Mouse (Mus musculus) NIH3T3 (cell line): Measurements from ENCODE around the gene Adgrd1.

Experiments
- DNase-seq: peaks from one replicate; pipeline ENCODE4 v3.0.0-alpha.2; 2012; ENCODE audit warnings: low read depth

The Adgrd1 gene

DNA sequence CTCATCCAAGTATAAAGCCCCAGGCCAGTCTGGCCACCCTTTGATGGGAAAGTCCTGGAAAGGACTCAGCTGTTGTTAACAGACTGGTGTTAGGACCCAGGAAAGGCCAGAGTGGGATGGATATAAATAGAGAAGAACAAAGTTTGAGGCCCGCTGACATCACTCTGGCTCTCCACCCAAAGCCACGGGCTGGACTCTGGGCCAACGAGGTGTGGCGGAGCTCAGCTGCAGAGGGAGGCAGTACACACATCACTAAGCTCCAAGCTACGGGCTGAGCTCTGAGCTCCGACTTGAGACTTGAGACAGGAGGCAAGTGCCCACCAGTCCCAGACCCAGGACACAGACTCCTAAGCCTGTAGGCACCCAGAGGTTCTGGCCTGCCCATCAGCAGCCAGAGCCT lies at the start of gene Adgrd1:
TSS of gene Adgrd1 (plus strand) at position 240 of the 400 bp plus-strand sequence.
- DNase-seq = peak; percentile 61

DNA sequence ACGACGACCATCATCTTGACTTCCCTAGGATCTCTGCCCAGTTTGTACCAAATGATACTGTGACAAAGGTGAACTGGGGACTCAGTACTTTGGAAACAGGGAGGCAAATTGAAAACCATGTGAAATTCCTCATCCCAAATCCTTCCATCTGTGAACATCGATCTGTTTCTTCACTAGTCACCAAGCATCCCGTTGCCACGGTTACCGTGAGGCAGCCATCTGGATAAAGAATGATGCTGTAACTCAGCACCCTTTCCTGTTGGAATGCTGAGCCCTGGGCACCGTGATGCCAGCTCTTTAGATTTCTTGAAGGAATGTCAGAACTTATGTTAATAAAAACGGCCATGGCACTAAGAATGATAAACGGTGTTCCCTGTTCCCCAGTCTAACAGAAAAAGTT lies 47.2 kb upstream of the Adgrd1 start:
- DNase-seq = peak; percentile 29

DNA sequence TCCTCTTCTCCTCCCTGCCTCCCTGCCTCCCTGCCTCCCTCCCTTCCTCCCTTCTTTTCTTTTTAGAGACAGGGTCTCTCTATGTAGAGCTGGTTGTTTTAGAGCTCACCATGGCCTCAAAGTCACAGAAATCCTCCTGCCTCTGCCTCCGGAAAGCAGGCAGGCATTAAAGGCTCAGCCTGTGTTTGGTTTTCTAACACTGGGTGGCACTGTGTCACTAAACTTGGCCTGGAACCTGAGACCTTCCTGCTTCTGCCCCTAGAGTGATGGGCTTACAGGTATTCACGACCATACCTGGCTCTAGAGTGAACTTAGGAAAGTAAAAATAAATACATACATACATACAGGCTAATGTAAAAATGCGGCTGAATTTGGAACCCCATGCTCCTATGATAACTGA lies 44.6 kb upstream of the Adgrd1 start:
- no peak for DNase-seq

DNA sequence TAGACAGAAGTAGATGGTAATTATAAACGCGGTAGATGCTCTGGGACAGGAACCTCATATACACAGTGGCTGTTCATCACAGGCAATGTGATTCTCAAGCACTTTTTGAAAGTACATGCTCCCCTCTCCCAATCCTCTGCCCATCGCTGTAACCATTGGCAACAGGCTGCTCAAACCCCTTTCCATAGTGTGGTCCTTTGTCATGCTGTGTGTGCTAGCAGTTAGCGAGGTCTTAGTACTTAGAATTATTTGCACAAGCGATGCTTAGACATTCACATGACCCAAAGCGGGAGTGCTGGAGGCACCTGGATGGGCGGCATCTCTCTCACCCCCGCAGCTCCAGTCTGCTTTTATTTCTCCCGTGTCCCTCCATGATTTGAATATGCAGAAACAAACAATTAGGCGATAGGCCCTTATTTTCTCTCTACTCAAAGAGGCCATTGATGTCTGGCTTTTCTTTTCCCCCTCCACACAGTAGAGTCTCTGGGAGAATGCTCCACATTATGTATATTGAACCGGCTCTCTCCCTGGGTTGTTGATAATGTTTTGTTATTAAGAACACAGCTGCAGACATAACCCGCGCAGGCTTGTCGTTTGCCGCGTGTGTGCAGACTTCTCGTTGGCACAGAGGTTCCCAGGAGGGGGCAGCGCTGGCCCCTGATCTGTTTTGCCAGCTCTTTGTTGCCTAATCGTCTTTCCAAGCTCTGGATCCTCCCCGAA lies 43.8 kb upstream of the Adgrd1 start:
- DNase-seq = no peak

DNA sequence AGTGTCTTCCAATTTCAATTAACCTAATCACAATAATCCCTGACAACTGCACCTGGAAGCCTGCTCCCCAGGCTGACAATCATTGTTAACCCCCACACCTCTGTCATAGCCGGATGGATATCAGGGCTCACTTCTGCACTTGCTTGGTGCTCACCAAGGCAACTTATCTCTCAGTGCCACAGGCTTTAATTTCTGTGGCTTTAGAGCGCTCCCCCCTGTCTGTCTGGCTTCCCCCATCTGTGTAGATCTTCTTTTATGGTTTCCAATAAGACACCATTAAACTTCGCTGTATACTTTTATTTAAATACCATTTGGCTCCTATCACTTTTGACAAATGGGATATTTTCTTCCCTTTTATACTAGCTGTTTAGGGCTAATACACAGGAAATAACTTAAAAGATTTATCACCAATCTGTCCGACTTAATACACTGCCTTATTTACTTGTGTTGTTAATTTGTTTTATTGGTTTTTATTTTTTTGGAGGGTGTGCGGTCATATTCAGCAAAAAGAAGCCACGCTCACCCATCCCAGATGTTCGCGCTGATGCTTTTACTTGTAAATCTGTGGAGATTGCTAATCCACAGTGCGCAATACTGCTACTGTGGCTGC lies 41.8 kb upstream of the Adgrd1 start:
- DNase-seq = no peak

DNA sequence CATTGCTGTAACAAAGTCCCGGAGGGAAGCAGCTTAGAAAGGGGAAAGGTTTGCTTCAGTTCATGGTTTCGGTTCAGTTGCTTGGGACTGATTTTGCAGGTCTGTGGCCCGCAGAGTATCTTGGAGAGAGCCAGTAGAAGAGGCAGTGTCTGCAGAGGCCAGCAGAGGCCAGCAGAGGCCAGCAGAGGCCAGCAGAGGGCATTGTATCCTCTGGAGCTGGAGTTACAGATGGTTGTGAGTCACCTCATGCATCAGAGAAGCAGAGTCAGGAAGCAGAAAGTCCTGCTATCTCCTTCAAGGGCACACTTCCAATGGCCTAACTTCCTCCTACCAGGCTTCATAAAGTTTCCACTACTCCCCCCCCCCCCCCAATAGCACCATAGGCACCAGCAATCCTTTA lies 37.4 kb upstream of the Adgrd1 start:
- DNase-seq = no peak

DNA sequence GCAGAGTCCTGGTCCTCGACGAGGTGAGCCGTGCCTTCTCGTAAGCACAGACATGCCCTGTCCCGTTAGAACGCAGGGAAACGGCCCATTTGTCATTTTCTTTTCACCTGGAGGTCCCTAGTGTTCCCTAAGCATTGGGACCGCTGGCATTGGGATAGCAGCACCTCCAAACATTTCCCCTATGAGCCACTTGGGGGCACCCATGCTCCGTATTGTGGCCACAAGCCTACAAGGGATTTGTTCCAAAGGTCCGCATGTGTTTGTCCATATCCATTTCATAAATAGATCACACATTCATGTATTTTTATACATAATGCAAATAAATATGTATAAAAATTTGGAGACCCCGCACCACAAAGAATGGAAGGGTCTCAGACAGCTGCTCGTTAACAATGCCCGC lies 35.0 kb upstream of the Adgrd1 start:
- peak; percentile 83 for DNase-seq

DNA sequence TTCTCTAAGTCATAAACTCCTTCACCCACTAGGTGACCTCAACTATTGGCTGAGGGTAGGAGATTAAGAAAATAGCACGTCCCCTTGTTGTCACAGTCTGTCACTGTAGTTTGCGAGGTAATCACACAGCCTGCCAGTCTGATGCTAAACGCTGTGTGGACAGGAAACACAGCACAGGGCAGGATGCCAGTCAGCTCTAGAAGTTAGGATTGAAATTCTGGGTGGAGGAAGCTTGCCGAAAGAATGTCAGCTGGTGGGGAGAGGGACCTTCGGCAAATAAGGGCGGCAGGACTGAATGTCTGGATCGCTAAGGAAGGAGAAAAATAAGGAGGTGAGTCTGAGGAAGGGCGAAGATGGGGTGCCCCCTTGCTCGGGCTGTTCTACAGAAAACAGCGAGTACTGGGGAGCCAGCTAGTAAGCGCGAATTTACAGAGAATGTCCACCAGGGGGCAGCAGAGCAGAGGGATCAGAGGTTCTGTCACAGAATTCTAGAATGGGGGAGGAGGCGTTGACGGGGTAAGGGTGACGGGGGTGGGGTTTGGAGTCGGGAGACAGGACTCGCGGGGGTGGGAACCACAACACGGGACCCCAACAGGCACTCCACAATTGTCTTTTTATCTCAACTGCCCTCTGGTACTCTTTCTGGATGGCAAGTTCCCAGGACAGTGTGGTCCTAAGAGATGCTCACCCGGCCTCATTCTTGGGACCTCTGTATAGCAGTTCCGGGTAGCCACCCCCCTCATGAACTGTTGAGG lies 33.3 kb upstream of the Adgrd1 start:
- peak; percentile 87 for DNase-seq

DNA sequence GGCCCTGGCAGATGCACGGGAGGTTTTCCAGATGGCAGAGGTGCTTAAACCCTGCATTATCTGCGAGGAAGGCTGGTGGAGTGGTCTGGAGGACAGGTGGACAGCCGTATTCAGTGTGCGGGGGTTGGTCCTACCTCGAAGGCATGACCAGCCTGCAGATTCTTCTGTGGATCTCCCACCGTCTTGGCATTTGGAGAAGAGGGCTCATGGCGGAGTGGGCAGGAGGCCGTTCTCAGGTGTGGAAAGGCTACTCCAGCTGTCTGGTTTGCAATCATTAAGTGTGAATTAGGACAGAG lies 32.8 kb upstream of the Adgrd1 start:
- no peak for DNase-seq

DNA sequence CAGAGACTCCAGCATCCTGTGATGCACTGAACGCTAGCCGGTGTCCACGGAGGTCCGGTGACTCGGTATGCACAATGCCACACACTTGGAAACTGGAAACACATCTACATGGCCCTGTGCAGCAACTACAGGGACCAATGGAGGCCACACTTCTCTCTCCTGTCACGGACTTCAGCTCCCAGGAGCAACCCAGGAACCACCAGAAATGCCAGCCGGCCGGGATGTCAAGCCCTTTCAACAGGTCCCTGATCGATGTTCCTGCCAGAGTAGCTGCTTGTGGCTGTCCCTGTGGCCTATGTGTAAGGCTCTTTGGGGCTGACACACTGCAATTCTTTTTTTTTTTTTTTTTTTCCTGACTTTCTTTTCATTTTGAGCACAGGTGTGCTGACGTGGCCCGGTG lies 32.4 kb upstream of the Adgrd1 start:
- no peak for DNase-seq

DNA sequence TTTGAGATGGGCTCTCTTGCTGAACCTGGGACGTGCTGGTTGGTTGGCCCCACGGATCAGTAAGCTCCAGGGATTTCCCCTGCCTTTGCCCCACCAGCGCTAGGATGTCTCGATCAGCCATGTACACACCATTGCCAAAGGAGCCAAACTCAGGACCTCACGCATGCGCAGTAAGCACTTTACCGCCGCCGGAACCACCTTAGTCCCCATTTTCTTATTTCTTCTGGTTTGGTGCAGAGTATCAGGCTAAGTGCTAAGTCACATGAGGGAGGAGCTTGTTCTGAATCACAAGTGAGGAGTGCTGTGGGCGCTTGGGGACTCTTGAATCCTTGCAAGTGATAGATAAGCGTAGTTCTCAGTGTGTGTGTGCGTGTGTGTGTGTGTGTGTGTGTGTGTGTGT lies 31.2 kb upstream of the Adgrd1 start:
- DNase-seq = no peak

DNA sequence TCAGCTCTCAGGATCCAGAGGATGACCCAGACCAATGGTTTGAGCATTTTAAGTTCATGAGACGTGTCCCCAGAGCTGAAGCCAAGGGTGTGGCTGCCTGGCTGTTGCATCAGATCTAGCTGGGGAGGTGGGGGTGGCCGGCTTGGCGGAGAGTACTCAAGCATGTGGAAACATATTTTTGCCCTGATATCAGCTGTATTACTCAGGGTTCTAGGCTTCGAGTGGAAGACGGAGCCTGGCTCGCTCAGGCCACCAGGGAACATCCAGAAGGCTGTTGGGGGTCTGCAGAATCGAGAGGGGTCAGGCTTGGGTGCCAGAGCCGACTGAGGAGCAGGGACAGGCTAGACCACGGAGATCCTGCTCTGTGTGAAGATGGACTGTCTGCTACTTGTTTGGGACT lies 30.6 kb upstream of the Adgrd1 start:
- DNase-seq = peak; percentile 76

DNA sequence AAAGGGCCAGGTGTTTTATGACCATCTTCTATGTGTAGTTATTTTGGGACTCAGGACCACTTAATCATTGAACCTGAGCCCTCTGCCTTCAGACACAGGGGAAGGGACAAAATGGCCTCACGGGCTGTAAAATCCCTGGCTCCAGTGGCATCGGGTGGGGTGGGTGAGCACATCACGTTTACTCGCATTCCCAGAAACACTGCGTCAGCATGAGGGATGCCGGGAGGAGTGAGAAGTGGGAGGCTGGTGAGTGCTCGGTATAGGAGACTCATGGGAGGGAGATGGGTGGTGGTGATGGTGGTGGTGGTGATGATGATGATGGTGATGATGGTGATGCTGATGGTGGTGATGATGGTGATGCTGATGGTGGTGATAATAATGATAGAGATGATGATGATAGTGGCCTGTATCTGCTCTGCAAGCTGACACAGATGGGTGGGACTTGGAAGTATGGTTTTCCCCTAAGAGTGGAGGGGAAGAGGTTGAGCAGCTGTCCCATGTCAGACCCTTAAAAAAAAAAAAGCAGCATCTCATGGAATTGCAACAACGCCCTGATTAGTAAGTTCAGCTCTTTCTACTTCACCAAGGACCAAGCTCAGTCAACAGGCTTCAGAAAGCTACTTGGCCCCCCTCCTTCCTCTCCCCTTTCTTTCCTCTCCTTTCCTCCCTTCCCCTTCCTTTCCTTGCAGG lies 29.9 kb upstream of the Adgrd1 start:
- no peak for DNase-seq

DNA sequence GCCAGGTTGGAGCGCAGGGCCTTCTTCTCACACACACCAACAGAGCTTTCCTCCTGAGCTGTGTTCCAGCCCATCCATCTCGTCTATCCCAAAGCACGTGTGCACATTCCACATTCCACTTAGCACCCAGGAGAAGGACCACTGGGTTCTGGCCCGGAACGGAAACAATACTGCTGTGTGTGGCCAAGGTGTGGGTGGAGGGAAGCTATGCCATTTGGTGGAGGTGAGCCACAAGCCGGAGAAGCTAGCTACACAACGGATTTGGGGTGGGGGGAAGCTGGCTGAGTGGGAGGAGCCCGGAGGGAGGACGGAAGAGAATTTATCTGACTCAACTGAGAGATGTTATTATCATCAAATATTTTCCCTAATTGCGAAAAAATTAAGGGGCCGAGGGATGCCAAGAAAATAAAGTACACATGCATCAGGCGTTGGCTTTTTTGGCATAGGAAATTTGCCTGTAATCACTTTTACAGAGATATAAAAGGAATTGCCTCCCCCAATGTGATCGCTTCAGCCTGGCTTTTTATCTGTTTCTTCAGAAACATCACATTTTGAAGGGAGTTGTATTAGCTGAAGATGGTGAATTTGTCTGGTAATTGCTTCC lies 29.2 kb upstream of the Adgrd1 start:
- DNase-seq = no peak

DNA sequence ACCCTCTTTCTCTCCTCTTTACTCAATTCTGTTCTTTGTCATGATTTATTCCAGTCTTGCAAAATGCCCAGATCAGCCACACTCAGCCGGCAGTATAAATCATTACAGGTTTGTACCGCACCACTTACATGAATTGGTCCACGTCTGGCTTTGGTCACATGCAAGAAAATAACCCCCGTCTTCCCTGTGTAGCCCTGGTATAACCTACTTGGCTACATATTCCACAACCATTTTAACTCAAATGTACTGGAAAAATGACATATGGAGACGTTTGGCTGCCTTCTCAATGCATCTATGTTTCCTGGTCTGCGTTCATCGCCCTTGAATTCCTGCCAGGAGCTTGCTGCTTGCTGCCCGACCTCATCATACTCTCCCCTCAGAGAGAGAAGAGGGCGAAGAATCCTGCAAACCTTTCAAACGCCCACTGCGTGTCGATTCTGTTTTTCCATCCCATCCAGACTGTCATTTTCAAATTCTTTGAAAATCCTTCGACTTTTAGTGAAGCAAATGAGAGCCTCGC lies 24.7 kb upstream of the Adgrd1 start:
- DNase-seq = peak; percentile 31

DNA sequence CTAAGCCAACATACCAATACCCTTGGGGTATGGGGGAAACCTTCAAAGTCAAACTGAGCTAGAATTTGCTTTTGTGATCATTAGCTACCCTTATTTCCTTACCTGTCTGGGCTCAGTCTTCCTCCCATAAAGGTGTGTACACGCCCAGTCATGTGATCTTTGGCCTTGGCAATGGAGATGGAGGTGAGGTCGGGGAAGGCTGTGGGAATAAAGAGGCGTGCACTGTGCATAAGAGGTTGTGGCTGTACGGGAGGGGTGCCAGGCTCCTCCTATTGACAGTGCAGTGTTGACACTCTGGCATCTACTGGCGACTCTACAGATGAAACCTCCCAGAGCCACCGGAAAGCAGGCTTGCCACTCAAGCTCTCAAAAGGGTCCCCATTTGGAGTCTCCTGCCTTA lies 23.1 kb upstream of the Adgrd1 start:
- DNase-seq = no peak

DNA sequence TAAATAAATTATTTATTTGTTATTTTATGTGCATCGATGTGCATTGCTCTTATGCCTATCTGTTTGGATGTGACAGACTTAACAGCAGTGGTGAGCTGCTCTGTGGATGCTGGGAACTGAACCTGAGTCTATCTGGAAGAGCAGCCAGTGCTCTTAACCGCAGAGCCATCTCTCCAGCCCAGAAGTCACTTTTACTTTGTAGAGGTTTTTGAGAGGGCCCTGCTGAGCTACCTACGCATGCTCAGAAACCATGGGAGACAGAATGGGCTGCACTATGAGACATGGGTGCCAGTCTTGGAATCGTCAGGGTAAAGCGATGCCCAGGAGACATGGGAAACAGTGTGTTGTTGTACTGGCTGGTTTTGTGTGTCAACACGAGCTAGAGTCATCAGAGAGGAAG lies 20.5 kb upstream of the Adgrd1 start:
- no peak for DNase-seq

DNA sequence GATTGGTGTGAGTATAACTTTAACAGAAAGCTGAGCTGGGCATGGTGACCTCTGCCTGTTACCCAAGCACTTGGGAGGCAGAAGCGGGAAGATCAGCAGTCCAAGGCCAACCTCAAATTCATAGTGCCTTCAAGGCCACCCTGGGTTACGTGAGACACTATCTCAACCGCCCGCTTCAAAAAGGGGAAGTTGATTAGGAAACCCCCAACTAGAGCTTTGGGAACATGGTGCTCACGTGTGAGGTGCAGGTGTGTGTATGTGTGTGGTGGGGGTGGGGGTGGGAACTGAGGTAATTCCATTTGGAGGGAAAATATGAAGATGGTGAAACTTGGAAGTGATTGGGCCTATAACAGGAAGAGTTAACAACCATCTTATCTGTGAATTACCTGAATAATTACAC lies 19.3 kb upstream of the Adgrd1 start:
- DNase-seq = no peak

DNA sequence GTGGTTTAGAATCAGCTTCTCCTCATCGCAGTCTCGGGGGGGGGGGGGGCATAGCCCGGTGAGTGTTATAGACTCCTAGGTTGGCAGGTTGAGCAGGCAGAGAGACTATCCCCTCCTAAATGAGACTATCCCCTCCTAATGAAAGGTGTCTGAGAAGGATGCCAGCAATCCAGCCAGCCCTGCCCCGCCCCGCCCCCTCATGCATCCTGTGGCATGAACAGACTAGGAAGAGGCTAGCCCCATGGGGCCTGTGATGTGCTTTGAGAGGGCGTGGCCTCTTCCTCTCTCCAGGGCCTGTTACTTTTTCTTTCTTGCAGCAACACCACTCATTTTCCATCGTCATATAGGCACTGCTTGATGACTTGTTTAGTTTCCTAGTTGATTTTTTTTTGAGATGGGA lies 15.0 kb upstream of the Adgrd1 start:
- no peak for DNase-seq

DNA sequence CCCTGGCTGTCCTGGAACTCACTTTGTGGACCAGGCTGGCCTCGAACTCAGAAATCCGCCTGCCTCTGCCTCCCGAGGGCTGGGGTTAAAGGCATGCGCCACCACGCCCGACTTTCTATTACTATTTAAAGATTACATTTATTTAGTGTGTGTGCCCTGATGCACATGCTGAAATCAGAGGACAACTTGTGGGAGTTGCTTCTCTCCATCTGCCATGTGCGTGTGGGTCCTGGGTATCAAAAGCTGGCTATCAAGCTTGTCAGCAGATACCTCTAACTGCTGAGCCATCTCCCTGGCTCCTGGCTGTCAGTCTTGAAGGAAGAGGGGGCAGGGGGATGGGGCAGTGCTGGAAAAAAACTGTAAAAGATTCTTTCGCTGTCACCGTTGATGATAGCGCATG lies 11.4 kb upstream of the Adgrd1 start:
- DNase-seq = no peak

DNA sequence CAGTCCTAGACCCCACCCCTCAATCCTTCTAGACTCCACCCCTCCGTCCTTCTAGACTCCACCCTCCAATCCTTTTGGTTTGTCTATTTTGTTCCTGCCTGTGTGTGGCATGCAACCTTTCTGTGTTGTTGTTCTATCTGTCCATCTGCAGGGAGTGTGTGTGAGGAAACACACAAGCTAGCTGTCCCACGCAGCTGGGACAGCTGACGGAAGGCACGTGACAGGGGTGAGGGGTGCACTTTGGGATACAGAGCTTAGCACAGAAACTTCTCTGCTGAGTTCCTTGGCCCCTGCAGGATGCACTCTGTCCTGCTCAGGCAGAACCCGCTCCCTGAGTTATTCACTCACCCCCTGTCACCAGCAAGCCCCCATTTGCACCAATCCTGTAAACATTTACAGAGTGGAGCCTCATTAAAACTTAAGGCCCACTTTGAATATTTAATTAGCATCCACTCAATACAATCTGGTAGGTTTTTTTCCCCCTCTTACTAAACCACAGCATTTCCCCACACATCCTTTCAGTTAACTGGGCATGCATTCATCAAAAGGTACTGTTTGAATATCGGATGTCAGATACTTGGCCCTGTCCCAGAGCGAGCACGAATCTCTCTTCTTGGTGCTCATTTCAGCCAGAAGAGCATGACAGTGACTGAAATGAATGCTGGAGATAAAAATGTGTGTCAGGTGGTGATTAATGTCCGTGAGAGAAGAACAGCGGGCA lies 4.0 kb upstream of the Adgrd1 start:
- peak; percentile 13 for DNase-seq

DNA sequence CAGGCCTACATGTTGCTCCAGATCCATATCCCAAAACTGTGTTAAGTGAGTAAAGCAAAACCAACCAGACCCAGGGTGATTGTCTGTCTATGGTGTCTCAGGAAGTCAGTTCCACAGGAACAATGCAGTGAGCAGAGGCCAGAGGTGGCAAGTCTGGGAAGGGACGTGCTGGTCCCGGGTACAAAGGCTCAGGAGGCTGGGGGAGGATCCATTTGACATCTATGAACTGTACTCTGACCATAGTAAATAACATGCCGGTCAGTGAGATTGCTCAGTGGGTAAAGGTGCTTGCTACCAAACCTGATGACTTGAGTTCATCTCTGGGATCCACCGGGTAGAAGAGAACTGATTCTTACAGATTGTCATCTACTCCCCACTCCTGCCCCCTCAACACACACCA lies 3.4 kb upstream of the Adgrd1 start:
- DNase-seq = no peak
